Mouse (Mus musculus): Measurements from ENCODE around the gene Kcnn4. TPM values are rescaled to one million over a fixed set of nuclear protein-coding genes. Genes with fewer than 3 reads are reported as not detected.

The Kcnn4 gene
- polyA plus RNA-seq, 2 experiments = 2.4 TPM

- Histone ChIP-seq H3K4me2 (replicated peaks; ENCODE audit: low read depth, low read length, severe bottlenecking) (no peak overlapping the region), H3K4me3 (replicated peaks; ENCODE audit: low read length) (no peak overlapping the region), H3K9ac (ENCODE audit: low read depth, low read length, severe bottlenecking) (no peak overlapping the region), H3K27ac (replicated peaks; ENCODE audit: low read depth, low read length) (no peak overlapping the region), H3K4me1 (ENCODE audit: control insufficient read depth, insufficient read depth, low read length) (peaks cover 7% of the 10 kb centered on the region), H3K27me3 (ENCODE audit: control insufficient read depth, insufficient read depth, low read length) (no peaks in the 10 kb centered on the region), H3K9me3 (ENCODE audit: control insufficient read depth, low read length) (no peaks in the 10 kb centered on the region), H3K36me3 (ENCODE audit: control insufficient read depth, insufficient read depth, low read length) (no peaks in the 10 kb centered on the region)
- ATAC-seq (ENCODE audit: low FRiP score, low read depth) (no peak), DNase-seq (ENCODE audit: low spot score) (no peak)
- no peak for TF ChIP-seq POLR2A (IDR thresholded peaks at IDR 0.05; ENCODE audit: borderline replicate concordance, extremely low read depth, insufficient read depth, insufficient read length)
- WGBS = 59% methylated on average over 4 of the region's 4 CpGs
Measured at GRCm38 (mm10) chr7:24368226-24368625, 1.8 kb upstream of the Kcnn4 start.

DNA sequence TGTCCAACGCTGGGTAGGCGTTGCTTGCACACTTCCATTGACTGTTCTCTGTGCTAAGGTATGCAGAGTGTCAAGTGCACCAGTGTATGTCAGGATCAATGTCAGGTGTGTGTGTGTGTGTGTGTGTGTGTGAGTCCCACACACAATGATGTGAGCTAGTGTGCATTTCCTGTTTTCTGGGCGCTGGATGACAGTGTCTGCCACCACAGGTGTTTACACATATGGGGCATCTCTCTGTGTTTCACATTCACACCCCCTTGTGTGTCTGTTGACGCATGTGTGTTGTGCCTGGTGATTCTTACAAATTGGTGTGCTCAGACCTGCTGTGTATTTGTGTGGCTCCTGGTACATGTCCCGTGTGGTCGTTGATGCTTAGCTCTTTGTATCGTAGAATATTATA, 1.1 kb upstream of the Kcnn4 start:
- ATAC-seq (ENCODE audit: low FRiP score, low read depth) (no peak), DNase-seq (ENCODE audit: low spot score) (no peak)
- Histone ChIP-seq H3K27ac (replicated peaks; ENCODE audit: low read depth, low read length) (no peak overlapping the region), H3K9ac (ENCODE audit: low read depth, low read length, severe bottlenecking) (no peak overlapping the region), H3K36me3 (ENCODE audit: control insufficient read depth, insufficient read depth, low read length) (no peaks in the 10 kb centered on the region), H3K9me3 (ENCODE audit: control insufficient read depth, low read length) (no peaks in the 10 kb centered on the region), H3K4me3 (replicated peaks; ENCODE audit: low read length) (no peak overlapping the region), H3K4me2 (replicated peaks; ENCODE audit: low read depth, low read length, severe bottlenecking) (no peak overlapping the region), H3K27me3 (ENCODE audit: control insufficient read depth, insufficient read depth, low read length) (no peaks in the 10 kb centered on the region), H3K4me1 (ENCODE audit: control insufficient read depth, insufficient read depth, low read length) (peaks cover 14% of the 10 kb centered on the region)
- 84% methylated on average over 7 of the region's 7 CpGs for WGBS
- TF ChIP-seq POLR2A (IDR thresholded peaks at IDR 0.05; ENCODE audit: borderline replicate concordance, extremely low read depth, insufficient read depth, insufficient read length) = no peak

- 80% methylated on average over 7 of the region's 7 CpGs for WGBS
- Histone ChIP-seq H3K4me2 (replicated peaks; ENCODE audit: low read depth, low read length, severe bottlenecking) (no peak overlapping the region), H3K4me1 (ENCODE audit: control insufficient read depth, insufficient read depth, low read length) (peaks cover 16% of the 10 kb centered on the region), H3K36me3 (ENCODE audit: control insufficient read depth, insufficient read depth, low read length) (no peaks in the 10 kb centered on the region), H3K27me3 (ENCODE audit: control insufficient read depth, insufficient read depth, low read length) (no peaks in the 10 kb centered on the region), H3K27ac (replicated peaks; ENCODE audit: low read depth, low read length) (no peak overlapping the region), H3K4me3 (replicated peaks; ENCODE audit: low read length) (no peak overlapping the region), H3K9ac (ENCODE audit: low read depth, low read length, severe bottlenecking) (no peak overlapping the region), H3K9me3 (ENCODE audit: control insufficient read depth, low read length) (no peaks in the 10 kb centered on the region)
- no peak for TF ChIP-seq POLR2A (IDR thresholded peaks at IDR 0.05; ENCODE audit: borderline replicate concordance, extremely low read depth, insufficient read depth, insufficient read length)
- ATAC-seq (ENCODE audit: low FRiP score, low read depth) (no peak), DNase-seq (ENCODE audit: low spot score) (no peak)
Measured at GRCm38 (mm10) chr7:24371012-24371808, 1.1 kb downstream of the Kcnn4 start.

GRCm38 (mm10) chr7:24371809-24372145, 1.7 kb downstream of the Kcnn4 start:
- no peak overlapping the region for H3K9ac ChIP-seq (ENCODE audit: low read depth, low read length, severe bottlenecking)
- no peak for TF ChIP-seq POLR2A (IDR thresholded peaks at IDR 0.05; ENCODE audit: borderline replicate concordance, extremely low read depth, insufficient read depth, insufficient read length)
- H3K27ac ChIP-seq (replicated peaks; ENCODE audit: low read depth, low read length) = no peak overlapping the region
- no peak overlapping the region for H3K4me3 ChIP-seq (replicated peaks; ENCODE audit: low read length)
- H3K36me3 ChIP-seq (ENCODE audit: control insufficient read depth, insufficient read depth, low read length) = no peaks in the 10 kb centered on the region
- H3K27me3 ChIP-seq (ENCODE audit: control insufficient read depth, insufficient read depth, low read length) = no peaks in the 10 kb centered on the region
- H3K4me1 ChIP-seq (ENCODE audit: control insufficient read depth, insufficient read depth, low read length) = peaks cover 16% of the 10 kb centered on the region
- DNase-seq (ENCODE audit: low spot score) (no peak), ATAC-seq (ENCODE audit: low FRiP score, low read depth) (no peak)
- WGBS = 67% methylated on average over 3 of the region's 3 CpGs
- H3K4me2 ChIP-seq (replicated peaks; ENCODE audit: low read depth, low read length, severe bottlenecking) = no peak overlapping the region
- H3K9me3 ChIP-seq (ENCODE audit: control insufficient read depth, low read length) = no peaks in the 10 kb centered on the region

- TF ChIP-seq POLR2A (IDR thresholded peaks at IDR 0.05; ENCODE audit: borderline replicate concordance, extremely low read depth, insufficient read depth, insufficient read length) = no peak
- Histone ChIP-seq H3K27ac (replicated peaks; ENCODE audit: low read depth, low read length) (no peak overlapping the region), H3K4me1 (ENCODE audit: control insufficient read depth, insufficient read depth, low read length) (peaks cover 20% of the 10 kb centered on the region), H3K36me3 (ENCODE audit: control insufficient read depth, insufficient read depth, low read length) (no peaks in the 10 kb centered on the region), H3K9me3 (ENCODE audit: control insufficient read depth, low read length) (no peaks in the 10 kb centered on the region), H3K4me3 (replicated peaks; ENCODE audit: low read length) (no peak overlapping the region), H3K27me3 (ENCODE audit: control insufficient read depth, insufficient read depth, low read length) (no peaks in the 10 kb centered on the region), H3K4me2 (replicated peaks; ENCODE audit: low read depth, low read length, severe bottlenecking) (no peak overlapping the region), H3K9ac (ENCODE audit: low read depth, low read length, severe bottlenecking) (no peak overlapping the region)
- DNase-seq (ENCODE audit: low spot score) = no peak
- ATAC-seq (ENCODE audit: low FRiP score, low read depth) = no peak
- 76% methylated on average over 8 of the region's 11 CpGs for whole genome bisulfite sequencing
Measured at GRCm38 (mm10) chr7:24372300-24372699, 2.2 kb downstream of the Kcnn4 start.

All from limb, embryonic 14.5 days (tissue).